Mouse (Mus musculus) MEL (cell line): Measurements from ENCODE around the gene Cadm2.

Source experiments
- CHD2 ChIP-seq: IDR thresholded peaks from 2 replicates; pipeline ENCODE4 v1.6.1; 2011; ENCODE audit warnings: low read length, improper control_type of control experiment
- CTCF ChIP-seq, 3 experiments: IDR thresholded peaks in 2 of 3; conservative IDR thresholded peaks in 1 of 3; 2 replicates each; pipeline ENCODE4 v1.5.1; 2011 to 2012; ENCODE audit warnings: low read length in 3 of 3, low read depth in 2 of 3, mild to moderate bottlenecking in 2 of 3, improper control_type of control experiment in 1 of 3, inconsistent platforms in 1 of 3, mixed read lengths in 1 of 3, moderate library complexity in 1 of 3; ENCODE audit not compliant: control insufficient read depth in 1 of 3, insufficient read depth in 1 of 3, poor library complexity in 1 of 3, severe bottlenecking in 1 of 3
- GATA1 ChIP-seq: IDR thresholded peaks from 2 replicates; pipeline ENCODE4 v1.6.1; 2011; ENCODE audit warnings: low read depth, low read length, improper control_type of control experiment
- KAT2A ChIP-seq: conservative IDR thresholded peaks from 2 replicates; pipeline ENCODE4 v1.6.1; 2012; ENCODE audit warnings: low read depth, low read length, improper control_type of control experiment, inconsistent platforms
- NELFE ChIP-seq: IDR thresholded peaks from 2 replicates; pipeline ENCODE4 v1.6.1; 2011; ENCODE audit warnings: low read depth, low read length, improper control_type of control experiment
- NRF1 ChIP-seq: IDR thresholded peaks from 2 replicates; pipeline ENCODE4 v1.6.1; 2014; ENCODE audit warnings: low read depth, mild to moderate bottlenecking, inconsistent platforms, low read length, improper control_type of control experiment, moderate library complexity; ENCODE audit not compliant: poor library complexity, insufficient read depth, severe bottlenecking
- POLR2A ChIP-seq, 2 experiments: IDR thresholded peaks; 2 replicates each; pipeline ENCODE4 v1.6.1; 2011 to 2012; ENCODE audit warnings: low read length in 2 of 2, mild to moderate bottlenecking in 2 of 2, control low read depth in 1 of 2, improper control_type of control experiment in 1 of 2, low read depth in 1 of 2, moderate library complexity in 1 of 2; ENCODE audit not compliant: control insufficient read depth in 1 of 2, insufficient read depth in 1 of 2, poor library complexity in 1 of 2
- POLR2AphosphoS2 ChIP-seq: IDR thresholded peaks from 2 replicates; pipeline ENCODE4 v1.6.1; 2011; ENCODE audit warnings: low read length, improper control_type of control experiment
- RAD21 ChIP-seq: IDR thresholded peaks from 2 replicates; pipeline ENCODE4 v1.6.1; 2011; ENCODE audit warnings: mild to moderate bottlenecking, low read depth, low read length, improper control_type of control experiment
- SMC3 ChIP-seq: IDR thresholded peaks from 2 replicates; pipeline ENCODE4 v1.6.1; 2011; ENCODE audit warnings: low read depth, low read length, improper control_type of control experiment
- TAL1 ChIP-seq: IDR thresholded peaks from 2 replicates; pipeline ENCODE4 v1.6.1; 2012; ENCODE audit warnings: mild to moderate bottlenecking, inconsistent platforms, low read length, moderate library complexity, mixed read lengths
- ZMIZ1 ChIP-seq: IDR thresholded peaks from 2 replicates; pipeline ENCODE4 v1.6.1; 2012; ENCODE audit warnings: low read depth, mild to moderate bottlenecking, inconsistent platforms, low read length, improper control_type of control experiment, moderate library complexity

DNA sequence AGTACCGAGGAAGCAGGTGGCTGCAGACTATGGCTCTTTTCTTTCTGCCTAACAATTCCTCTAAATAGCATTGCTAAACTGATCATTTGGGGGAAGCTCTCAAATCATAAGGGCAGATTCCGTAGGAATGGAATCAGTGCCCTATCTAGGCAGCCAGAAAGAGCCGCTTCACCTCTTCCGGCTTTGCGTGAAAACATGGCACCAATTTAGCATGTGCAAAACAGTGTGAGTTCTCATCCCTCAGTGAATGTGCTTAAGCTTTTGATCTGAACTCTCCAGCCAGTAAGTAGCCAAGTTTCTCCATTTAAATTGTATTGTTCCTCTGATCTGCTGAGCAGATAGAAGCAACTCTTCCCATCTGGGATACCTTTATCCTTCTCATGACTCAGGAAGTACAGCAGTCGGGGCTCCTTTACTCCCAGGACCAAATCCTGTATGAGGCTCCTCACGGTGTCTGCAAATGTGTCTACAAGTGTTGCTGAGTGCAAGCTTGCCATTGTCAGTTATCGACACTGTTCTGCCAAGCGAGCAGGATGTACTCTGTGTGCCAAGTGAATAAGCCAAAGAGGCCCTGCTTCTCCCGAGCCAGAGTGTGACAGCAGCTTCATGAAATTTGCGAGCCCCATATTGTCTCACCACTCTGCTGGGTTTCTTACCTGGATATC, 970.2 kb downstream of the Cadm2 start:
- TF ChIP-seq RAD21 (no peak), SMC3 (no peak), ZMIZ1 (no peak), POLR2A (IDR thresholded peaks at IDR 0.05; ENCODE audit: control insufficient read depth in 1 of 2, insufficient read depth in 1 of 2, low read depth in 1 of 2, low read length in 2 of 2, poor library complexity in 1 of 2) (no peak), KAT2A (no peak), NELFE (no peak), TAL1 (no peak), CHD2 (no peak), NRF1 (no peak), CTCF (IDR thresholded peaks at IDR 0.05 in 2 of 3, conservative IDR thresholded peaks at IDR 0.05 in 1 of 3; ENCODE audit: control insufficient read depth in 1 of 3, insufficient read depth in 1 of 3, low read depth in 2 of 3, low read length in 3 of 3, poor library complexity in 1 of 3, severe bottlenecking in 1 of 3) (no peak), POLR2AphosphoS2 (no peak), GATA1 (no peak)
